Mouse (Mus musculus) brain, adult 10 weeks (tissue): ENCODE data around the gene Rrp36. TPM values are rescaled to one million over a fixed set of nuclear protein-coding genes. Genes with fewer than 3 reads are reported as not detected.

Experiments used
- polyA plus RNA-seq: library from polyadenylated mRNA; stranded (reverse); fragments of 350-450 nt; fragmentation: Illumina TruSeq; extraction: RNeasy Lipid Tissue Mini Kit (QIAGEN cat#74804); gene quantifications from one replicate; pipeline ENCODE4 v1.2.3, GENCODE M21; 2015; ENCODE audit warnings: low read depth, low replicate concordance

Rrp36 gene
- polyA plus RNA-seq: 24.6 TPM

DNA sequence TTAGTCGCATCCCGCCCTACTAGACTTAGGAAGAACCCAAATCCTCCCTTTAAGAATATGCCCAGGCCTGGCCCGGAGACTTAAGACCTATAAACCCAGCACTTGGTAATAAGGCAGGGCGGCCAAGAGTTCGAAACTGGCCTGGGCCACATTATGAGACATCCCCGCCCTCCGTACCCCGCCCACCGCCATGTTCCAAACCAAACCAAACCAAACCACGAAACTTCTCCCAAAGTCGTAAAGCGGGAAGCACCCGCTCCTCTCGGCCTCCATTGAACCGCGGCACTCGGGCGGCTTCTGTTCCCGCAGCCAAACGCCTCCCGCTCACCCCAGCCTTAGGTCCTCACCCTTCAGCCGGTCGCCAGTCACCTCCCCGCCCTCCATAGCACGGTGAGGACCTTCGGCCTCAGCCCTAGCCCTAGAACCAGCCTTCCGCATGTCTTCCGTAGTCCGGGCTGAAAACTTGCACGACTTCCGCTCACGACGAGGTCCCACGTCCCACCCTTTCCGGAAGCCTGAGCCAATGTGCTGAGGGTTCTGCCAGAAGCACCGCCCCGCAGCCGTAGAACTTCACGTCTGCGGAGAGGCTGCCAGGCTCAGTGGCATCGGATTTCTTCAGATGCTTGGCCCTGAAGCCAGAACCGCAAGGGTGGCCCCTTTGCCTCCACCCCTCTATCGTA is at the start of gene Rrp36:
TSS of gene Rrp36 (minus strand) at position 503 of the 680 bp plus-strand sequence.

DNA sequence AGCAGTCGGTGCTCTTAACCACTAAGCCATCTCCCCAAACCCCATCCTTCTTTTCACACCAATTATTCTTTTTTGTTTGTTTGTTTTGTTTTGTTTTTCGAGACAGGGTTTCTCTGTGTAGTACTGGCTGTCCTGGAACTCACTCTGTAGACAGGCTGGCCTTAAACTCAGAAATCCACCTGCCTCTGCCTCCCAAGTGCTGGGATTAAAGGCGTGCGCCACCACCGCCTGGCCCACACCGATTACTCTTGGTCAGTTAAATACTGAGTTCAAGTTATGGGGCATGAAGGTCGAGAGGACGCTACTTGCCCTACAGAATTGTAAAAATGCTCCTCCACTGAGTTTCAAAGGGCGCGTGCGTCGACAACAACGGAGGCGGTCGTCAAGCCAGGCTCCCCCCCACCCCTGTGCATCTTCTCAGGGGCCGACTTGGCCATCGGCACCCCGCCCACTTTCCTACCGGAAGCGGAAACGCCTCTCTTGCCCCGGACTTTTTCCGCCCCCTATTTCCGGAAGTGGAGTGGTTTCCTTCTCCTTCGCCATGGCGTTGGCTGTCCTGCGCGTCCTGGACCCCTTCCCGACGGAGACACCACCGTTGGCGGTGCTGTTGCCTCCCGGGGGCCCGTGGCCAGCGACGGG is 36.9 kb upstream of the Rrp36 start, which contains the start of gene Pex6:
TSS of gene Pex6 (plus strand) at position 505 of the 639 bp plus-strand sequence.

GRCm38 (mm10) chr17:46704887-46705835 is 31.0 kb upstream of the Rrp36 start, which contains the start of gene Ppp2r5d:
Gene Ppp2r5d, minus strand, starts transcription at chr17:46705111.

DNA sequence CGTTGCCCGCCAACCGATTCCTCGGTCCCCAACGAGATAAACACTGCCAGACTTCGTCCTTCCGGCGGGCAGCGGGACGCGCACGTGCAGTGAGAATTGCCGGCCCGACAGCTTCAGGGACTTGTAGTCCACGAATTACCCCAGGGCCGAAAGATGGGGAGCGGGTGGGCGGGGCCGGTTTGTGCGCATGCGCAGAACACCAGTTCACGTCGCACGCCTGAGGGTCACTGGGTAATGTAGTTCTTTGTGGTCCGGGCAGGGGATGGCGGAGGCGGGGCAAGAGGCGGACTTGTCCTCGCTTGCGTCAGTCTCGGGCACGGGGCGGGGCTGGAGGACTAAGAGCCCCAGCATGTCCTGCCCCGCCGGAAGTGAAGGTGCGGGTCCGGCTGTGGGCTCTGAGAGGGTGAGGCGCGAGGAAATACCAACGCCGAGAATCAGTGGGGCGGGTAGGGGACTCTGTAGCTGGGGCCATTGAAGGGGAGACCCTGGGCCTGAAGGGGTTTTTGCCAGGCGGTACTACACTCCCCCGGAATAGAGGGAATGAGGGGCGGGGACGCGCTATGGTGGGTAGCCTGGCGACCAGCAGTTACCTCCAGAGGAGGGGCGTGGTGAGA is 6.7 kb upstream of the Rrp36 start, which contains the start of gene Klhdc3:
TSS of gene Klhdc3 (minus strand) at position 155 of the 614 bp plus-strand sequence.

DNA sequence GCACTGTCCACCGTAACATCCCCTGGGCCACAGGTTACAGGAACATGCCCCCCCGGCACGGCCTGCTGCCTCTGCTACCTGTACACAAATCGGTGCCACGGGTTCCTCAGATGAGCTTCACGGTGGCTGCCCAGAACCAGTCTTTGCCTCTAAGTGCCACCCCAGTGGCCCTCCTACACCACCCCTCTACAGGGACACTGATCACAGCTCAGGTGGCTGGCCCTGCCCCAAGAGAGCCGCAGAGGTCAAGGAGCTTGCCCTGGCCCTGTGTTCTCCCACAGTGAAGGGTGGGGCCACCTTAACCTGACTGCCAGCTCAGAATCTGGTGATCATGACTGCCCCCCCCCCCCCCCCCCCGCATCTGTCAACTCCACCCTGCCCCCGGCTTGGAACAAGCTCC is 4.3 kb upstream of the Rrp36 start, which contains the start of gene Mea1:
TSS of gene Mea1 (plus strand) at position 378 of the 400 bp plus-strand sequence.

GRCm38 (mm10) chr17:46650232-46651031 is 23.7 kb downstream of the Rrp36 start, which contains the start of gene Cul7:
Gene Cul7, plus strand, starts transcription at chr17:46650337.

DNA sequence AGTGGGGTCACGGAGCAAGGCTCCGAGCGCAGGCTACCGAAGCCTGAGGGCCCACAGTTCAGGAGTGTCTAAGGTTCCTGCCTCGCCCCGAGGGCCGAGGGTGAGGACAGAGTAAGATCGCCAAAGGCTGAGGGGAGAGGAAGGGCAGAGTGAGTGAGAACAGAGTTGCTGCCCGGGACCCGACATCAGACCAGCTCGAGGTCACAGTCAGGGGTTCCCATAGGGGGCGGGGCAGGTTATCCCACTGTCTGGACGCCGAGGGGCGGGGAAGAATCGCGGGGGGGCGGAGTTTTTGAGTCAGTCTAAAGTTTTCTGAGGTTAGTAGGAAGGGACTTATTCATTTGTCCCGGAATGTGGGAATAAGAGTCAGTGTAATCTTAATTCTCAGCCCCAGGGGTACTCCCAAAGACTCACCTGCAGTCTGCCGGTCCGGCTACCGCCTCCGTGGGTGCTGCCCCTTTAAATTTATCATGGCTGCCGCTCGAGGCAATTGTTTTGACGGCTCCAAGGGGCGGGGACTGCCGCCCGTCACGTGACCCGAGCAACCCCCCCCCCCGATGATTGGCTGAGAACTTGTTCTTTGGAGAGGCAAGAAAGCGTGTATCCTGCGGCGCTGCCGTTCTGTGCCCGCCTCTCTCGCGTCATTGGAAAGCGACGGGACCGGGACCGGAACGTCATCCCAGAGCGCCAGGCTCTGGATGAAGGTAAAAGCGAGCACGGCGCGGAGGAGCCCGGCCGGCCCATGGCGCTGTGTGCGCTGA is 28.4 kb downstream of the Rrp36 start, which contains the start of the genes Klc4 and Mrpl2:
TSS of gene Klc4 (minus strand) at position 462 of the 761 bp plus-strand sequence.
TSS of gene Mrpl2 (plus strand) at position 669 of the 761 bp plus-strand sequence.

GRCm38 (mm10) chr17:46628791-46629684 is 45.1 kb downstream of the Rrp36 start, which contains the start of gene Ptk7:
Gene Ptk7, minus strand, starts transcription at chr17:46629504.

Other genes with a start within 250 kb of the Rrp36 start
- 2.9 TPM for gene Crip3, start 245.4 kb downstream of the Rrp36 start, polyA plus RNA-seq
- not detected for gene Slc22a7, start 235.9 kb downstream of the Rrp36 start, polyA plus RNA-seq
- 47.4 TPM for gene Ttbk1, start 186.7 kb downstream of the Rrp36 start, polyA plus RNA-seq
- 5.6 TPM for gene Dnph1, start 177.6 kb downstream of the Rrp36 start, polyA plus RNA-seq
- 29.7 TPM for gene Cul9, start 128.0 kb downstream of the Rrp36 start, polyA plus RNA-seq
- 37.9 TPM for gene Srf, start 118.2 kb downstream of the Rrp36 start, polyA plus RNA-seq
- gene Ptk7, start 44.8 kb downstream of the Rrp36 start, polyA plus RNA-seq: 6.1 TPM
- 21.9 TPM for gene Klc4, start 28.3 kb downstream of the Rrp36 start, polyA plus RNA-seq
- gene Mrpl2, start 28.1 kb downstream of the Rrp36 start, polyA plus RNA-seq: 64.3 TPM
- 18.4 TPM for gene Cul7, start 24.0 kb downstream of the Rrp36 start, polyA plus RNA-seq
- 213 TPM for gene Mea1, start 4.4 kb upstream of the Rrp36 start, polyA plus RNA-seq
- gene Klhdc3, start 6.6 kb upstream of the Rrp36 start, polyA plus RNA-seq: 176 TPM
- gene Ppp2r5d, start 30.8 kb upstream of the Rrp36 start, polyA plus RNA-seq: 84.0 TPM
- 31.4 TPM for gene Pex6, start 37.1 kb upstream of the Rrp36 start, polyA plus RNA-seq
- gene Gnmt, start 54.8 kb upstream of the Rrp36 start, polyA plus RNA-seq: 1.3 TPM
- 57.9 TPM for gene Cnpy3, start 77.9 kb upstream of the Rrp36 start, polyA plus RNA-seq
- gene Ptcra, start 89.4 kb upstream of the Rrp36 start, polyA plus RNA-seq: 0.37 TPM
- 9.0 TPM for gene 2310039H08Rik, start 98.3 kb upstream of the Rrp36 start, polyA plus RNA-seq
- gene Rpl7l1, start 108.3 kb upstream of the Rrp36 start, polyA plus RNA-seq: 70.6 TPM
- 27.6 TPM for gene Bicral, start 184.1 kb upstream of the Rrp36 start, polyA plus RNA-seq
- gene Tbcc, start 216.3 kb upstream of the Rrp36 start, polyA plus RNA-seq: 22.1 TPM
- gene Prph2, start 236.1 kb upstream of the Rrp36 start, polyA plus RNA-seq: not detected